Mouse (Mus musculus): ENCODE data around the gene Rhbdd2.
"Not testable (repeated sequence)": the region's sequence is repeated elsewhere in the genome, so short reads cannot be mapped to it uniquely, and the experiment has no call there.

The Rhbdd2 gene

GRCm38 (mm10) chr5:135632117-135632796 is at the start of gene Rhbdd2:
Gene Rhbdd2 (plus strand): TSS chr5:135632618.
- peak; percentile 98 to 99 for DNase-seq

DNA sequence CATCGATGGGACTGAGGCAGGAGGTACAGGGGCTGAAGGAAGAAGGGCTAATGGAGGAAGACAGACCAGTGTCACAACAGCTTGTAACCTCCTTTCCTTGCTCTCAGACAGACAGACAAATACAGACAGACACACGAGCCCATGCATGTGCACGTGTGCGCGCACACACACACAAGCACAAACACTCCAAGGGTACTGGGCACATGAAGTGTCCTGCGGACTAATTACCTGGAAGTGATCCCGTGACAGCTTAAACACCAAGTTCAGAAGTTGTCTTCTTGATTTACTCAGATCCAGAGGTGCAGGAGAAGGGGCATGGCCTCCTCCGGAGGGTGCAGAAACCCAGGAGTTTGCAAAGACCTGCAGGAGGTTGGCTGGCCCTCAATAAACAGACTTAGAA is 46.7 kb upstream of the Rhbdd2 start:
- DNase-seq, result no peak

DNA sequence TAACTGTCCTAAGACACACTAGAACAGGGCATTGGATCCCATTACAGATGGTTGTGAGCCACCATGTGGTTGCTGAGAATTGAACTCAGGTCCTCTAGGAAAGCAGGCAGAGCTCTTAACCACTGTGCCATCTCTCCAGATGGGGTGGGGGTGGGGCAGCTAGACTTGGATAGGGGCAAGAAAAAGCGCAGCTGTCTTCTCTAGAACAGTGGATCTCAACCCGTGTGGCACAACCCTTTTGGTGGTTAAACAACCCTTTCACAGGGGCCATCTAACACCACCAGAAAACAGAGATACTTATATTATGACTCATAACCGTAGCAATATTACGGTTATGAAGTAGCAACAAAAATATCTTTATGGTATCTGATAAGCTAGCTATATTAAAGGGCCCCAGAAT is 44.7 kb upstream of the Rhbdd2 start:
- DNase-seq, result no peak

GRCm38 (mm10) chr5:135589996-135590784 is 42.2 kb upstream of the Rhbdd2 start:
- DNase-seq, result no peak

DNA sequence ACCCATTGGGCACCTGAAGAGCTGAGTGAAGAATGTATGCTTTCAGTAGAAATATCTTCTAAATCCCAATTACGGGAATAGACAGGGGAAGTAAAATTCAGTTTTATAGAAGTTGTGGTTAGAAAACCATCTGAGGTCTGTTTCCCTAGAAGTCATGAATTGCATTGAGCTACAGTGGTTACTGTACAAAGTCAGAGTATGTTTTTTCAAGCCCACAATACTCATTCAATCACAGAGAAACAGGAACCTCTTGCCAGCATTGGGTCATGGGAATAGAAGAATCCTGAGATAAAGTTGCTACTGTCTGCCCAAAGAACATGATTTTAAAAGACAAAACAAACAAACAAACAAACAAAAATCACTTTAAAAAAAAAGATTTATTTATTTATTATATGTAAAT is 27.8 kb upstream of the Rhbdd2 start:
- DNase-seq, result not testable (repeated sequence)

DNA sequence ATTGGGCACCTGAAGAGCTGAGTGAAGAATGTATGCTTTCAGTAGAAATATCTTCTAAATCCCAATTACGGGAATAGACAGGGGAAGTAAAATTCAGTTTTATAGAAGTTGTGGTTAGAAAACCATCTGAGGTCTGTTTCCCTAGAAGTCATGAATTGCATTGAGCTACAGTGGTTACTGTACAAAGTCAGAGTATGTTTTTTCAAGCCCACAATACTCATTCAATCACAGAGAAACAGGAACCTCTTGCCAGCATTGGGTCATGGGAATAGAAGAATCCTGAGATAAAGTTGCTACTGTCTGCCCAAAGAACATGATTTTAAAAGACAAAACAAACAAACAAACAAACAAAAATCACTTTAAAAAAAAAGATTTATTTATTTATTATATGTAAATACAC is 25.7 kb upstream of the Rhbdd2 start:
- DNase-seq, result not testable (repeated sequence)

- no peak for DNase-seq
These were observed 24.8 kb upstream of the Rhbdd2 start for GRCm38 (mm10) chr5:135607581-135607980.

DNA sequence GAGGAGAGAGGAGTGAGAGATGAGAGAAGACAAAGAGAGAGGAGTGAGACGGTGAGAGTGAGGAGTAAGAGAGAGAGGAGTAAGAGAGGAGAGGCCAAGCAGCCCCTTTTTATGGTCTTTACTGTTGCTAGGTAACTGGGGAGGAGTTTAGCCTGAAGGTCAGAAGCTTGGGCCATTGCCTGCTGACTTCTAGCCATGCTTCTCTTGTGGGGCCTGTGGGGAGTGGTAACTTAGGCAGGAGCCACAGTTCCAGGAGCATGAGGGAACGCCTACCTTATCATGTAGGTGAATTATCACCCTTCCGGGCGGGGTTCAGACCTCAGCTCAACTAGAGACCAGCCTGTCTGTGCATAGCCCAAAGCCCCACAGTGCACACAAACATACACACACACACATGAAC is 22.6 kb upstream of the Rhbdd2 start:
- DNase-seq, result no peak

- DNase-seq, result not testable (repeated sequence)
These were observed 12.7 kb upstream of the Rhbdd2 start for GRCm38 (mm10) chr5:135619741-135620140.

- DNase-seq, result no peak
These were observed 11.9 kb upstream of the Rhbdd2 start for GRCm38 (mm10) chr5:135620526-135620925.

- no peak for DNase-seq
These were observed 10.7 kb upstream of the Rhbdd2 start for GRCm38 (mm10) chr5:135621725-135622124.

- no peak for DNase-seq
These were observed 9.3 kb upstream of the Rhbdd2 start for GRCm38 (mm10) chr5:135623006-135623563.

- peak in 1 of 2 experiments; percentile 29 for DNase-seq
These were observed 3.5 kb upstream of the Rhbdd2 start for GRCm38 (mm10) chr5:135628916-135629315.

- DNase-seq, result no peak
These were observed 3.0 kb upstream of the Rhbdd2 start for GRCm38 (mm10) chr5:135629401-135629800.

DNA sequence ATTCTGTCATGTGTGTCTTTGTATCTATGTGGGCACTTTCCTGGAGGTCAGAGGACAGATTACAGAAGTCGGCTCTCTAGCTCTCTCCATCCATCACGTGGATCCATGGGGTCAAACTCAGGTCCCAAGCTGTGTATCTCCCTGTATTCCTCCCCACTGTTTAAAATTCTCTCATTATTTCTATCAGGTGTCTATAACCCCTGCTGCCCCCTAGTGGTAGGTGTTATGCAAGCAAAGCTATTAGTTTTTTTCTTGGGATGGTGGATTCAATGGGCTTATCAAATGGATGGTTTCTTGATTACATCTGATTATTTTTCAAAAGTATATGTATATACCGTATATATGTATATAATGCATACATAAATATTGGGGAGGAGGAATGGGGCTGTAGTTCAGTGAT is 1.8 kb upstream of the Rhbdd2 start:
- peak; percentile 49 to 83 for DNase-seq

DNA sequence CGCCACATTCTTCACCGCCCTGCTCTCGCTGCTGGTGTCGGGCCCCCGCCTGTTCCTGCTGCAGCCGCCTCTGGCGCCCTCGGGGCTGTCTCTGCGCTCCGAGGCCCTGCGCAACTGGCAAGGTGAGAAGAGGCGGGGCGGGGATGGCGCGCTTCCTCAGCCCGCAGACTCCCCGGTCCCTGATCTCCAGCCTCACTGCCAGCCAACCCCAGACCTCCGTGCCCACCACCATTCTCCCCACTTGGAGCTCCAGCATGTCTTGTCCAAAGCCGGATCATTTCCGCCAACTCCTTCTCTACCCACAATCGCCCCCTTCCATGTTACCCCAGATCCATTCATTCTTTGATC is 353 bp downstream of the Rhbdd2 start:
- DNase-seq, result no peak

DNA sequence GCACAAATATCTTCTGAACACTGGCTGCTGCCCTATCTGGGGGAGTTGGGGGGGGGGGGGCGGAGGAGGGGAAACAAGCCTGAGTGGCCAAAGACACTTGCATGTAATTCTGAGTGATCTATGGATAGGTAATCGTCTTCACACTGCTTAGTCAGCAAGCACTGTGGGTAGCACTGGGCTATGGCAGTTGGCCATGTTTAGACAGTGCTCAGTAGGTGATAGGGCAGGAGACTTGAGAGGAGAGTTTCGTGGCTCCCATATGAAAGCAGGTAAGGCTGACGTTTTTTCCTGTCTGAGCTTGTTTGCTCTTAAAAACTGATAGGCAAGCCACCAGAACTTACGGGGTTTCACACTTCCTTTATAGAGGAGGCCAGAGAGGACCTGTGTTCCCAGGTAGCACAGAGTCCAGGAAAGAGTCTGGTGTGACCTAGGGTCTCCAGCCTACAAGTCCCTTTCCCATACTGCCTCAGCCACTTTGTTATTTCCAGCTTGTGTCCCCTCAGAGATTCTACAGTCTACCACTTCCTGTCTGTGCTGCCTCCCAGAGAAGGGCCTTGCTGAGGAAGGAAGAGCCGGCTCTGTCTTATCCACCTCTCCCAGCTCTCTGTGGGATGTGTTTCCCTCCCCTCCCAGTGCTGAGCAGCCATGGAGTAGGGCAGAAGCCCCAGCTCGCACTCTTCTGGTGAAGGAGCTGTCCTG is 7.5 kb downstream of the Rhbdd2 start:
- DNase-seq, result no peak

DNA sequence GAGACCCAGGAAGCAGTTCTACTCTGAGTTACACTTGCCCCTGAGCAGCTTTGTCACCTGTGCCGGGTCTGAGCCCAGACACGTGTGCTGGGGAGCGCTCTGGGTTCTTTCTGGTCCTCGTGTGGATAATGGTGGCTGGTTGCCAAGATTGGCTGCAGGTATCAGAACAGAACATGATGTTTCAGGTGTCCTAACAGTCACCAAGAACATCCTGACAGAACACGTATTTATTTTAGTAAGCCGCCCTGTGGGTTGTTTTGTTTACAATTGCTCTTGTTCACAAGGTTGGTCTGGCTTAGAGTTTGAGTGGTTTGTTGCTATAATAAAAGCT is 8.0 kb downstream of the Rhbdd2 start:
- no peak for DNase-seq

DNA sequence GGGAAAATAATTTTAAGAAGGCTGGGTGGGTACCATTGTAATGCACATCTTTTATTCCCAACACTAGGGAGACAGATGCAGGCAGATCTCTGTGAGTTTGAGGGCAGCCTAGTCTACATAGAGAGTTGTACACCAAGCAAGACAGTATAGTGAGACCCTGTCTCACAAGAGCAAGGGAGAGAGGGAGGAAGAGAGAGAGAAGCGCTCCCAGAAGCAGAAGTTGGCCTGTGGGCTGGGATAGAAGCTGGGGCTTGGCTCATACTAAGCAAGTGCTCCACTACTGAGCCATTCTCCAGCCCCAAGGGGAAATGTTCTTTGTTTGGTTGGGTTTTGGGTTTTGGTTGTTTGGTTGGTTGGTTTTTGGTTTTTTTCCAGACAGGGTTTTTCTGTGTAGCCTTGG is 8.6 kb downstream of the Rhbdd2 start:
- no peak for DNase-seq

GRCm38 (mm10) chr5:135642686-135643551 is 10.5 kb downstream of the Rhbdd2 start:
- peak; percentile 35 to 59 for DNase-seq

- no peak for DNase-seq
These were observed 11.1 kb downstream of the Rhbdd2 start for GRCm38 (mm10) chr5:135643552-135643842.

- DNase-seq, result no peak
These were observed 11.5 kb downstream of the Rhbdd2 start for GRCm38 (mm10) chr5:135643869-135644268.

DNA sequence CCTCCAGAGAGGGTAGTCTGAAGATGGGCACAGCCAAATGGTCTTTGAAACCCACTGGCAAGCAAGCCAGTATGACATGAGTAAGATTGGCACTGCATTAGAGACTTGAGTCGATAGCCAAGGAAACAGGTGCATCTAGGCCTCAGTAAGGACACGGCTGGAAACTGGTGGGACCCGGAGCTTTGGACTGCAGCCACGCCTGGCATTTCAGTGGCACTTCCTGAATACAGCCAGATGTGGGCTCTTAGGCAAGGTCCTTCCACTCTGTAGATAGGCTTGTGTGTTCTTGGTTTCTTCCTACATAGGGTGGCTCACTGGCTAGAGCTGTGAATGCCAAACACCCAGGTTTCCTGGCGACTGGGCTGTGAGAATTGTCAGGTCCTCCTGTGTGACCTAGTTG is 12.9 kb downstream of the Rhbdd2 start:
- no peak for DNase-seq

Data from cerebellum, postnatal 25 days (tissue).